Mouse (Mus musculus): ENCODE measurements around the gene Limch1. TPM values are rescaled to one million over a fixed set of nuclear protein-coding genes. Genes with fewer than 3 reads are reported as not detected.

The Limch1 gene
- total RNA-seq, 2 experiments from 2014 or later = 127 to 140 TPM

- H3K4me3 ChIP-seq = no peak overlapping the region
- DNase-seq (ENCODE audit: low spot score in 2 of 2) = no peak
- H3K27ac ChIP-seq = no peak overlapping the region
- no peak for TF ChIP-seq CTCF (conservative IDR thresholded peaks at IDR 0.05)
Measured at GRCm38 (mm10) chr5:67099393-67100271, 354.0 kb downstream of the Limch1 start.

- DNase-seq (ENCODE audit: low spot score in 2 of 2) = no peak
- no peak for TF ChIP-seq CTCF (conservative IDR thresholded peaks at IDR 0.05)
- Histone ChIP-seq H3K4me3 (no peak overlapping the region), H3K27ac (no peak overlapping the region)
Measured at GRCm38 (mm10) chr5:67100564-67101394, 355.2 kb downstream of the Limch1 start.

- no peak for DNase-seq (ENCODE audit: low spot score in 2 of 2)
- Histone ChIP-seq H3K27ac (no peak overlapping the region), H3K4me3 (no peak overlapping the region)
- TF ChIP-seq CTCF (conservative IDR thresholded peaks at IDR 0.05) = no peak
Measured at GRCm38 (mm10) chr5:67101395-67101760, 355.8 kb downstream of the Limch1 start.

- no peak for DNase-seq (ENCODE audit: low spot score in 2 of 2)
- H3K27ac ChIP-seq = no peak overlapping the region
- H3K4me3 ChIP-seq = no peak overlapping the region
- no peak for TF ChIP-seq CTCF (conservative IDR thresholded peaks at IDR 0.05)
Measured at GRCm38 (mm10) chr5:67101793-67102600, 356.4 kb downstream of the Limch1 start.

- no peak for DNase-seq (ENCODE audit: low spot score in 2 of 2)
- H3K4me3 ChIP-seq = no peak overlapping the region
- H3K27ac ChIP-seq = no peak overlapping the region
- no peak for TF ChIP-seq CTCF (conservative IDR thresholded peaks at IDR 0.05)
Measured at GRCm38 (mm10) chr5:67103016-67103415, 357.4 kb downstream of the Limch1 start.

- TF ChIP-seq CTCF (conservative IDR thresholded peaks at IDR 0.05) = no peak
- Histone ChIP-seq H3K4me3 (no peak overlapping the region), H3K27ac (no peak overlapping the region)
- no peak for DNase-seq (ENCODE audit: low spot score in 2 of 2)
Measured at GRCm38 (mm10) chr5:67106261-67106660, 360.6 kb downstream of the Limch1 start.

Small RNAs within 50 kb of the gene (microRNA-seq; reads per million reads assigned to microRNA genes)
- 0 reads per million in 2 experiments for gene Gm23841

Other genes starting within 250 kb of the Limch1 start
- gene Apbb2, start 127.0 kb upstream of the Limch1 start, total RNA-seq (2021) = 10 to 100 TPM; 54.5 to 58.6 TPM
- 100 to 1,000 TPM; 803 to 896 TPM for gene Uchl1, start 69.7 kb upstream of the Limch1 start, total RNA-seq (2021)